Mouse (Mus musculus): ENCODE measurements around the gene Selenot. TPM values are rescaled to one million over a fixed set of nuclear protein-coding genes. Genes with fewer than 3 reads are reported as not detected.
"Not testable (repeated sequence)": the region's sequence is repeated elsewhere in the genome, so short reads cannot be mapped to it uniquely, and the experiment has no call there.

The Selenot gene
- total RNA-seq (2014; fragmentation: Nextera tagmentation) = 80.8 and 97.3 TPM in 2 replicates
- 158 and 187 TPM in 2 replicates for total RNA-seq (2017)

- peak; percentile 89 for ATAC-seq (replicated peaks; ENCODE audit: poor library complexity, severe bottlenecking)
These were observed at the start of gene Selenot for GRCm38 (mm10) chr3:58576137-58577066. Selenot (plus strand) TSS chr3:58576636.

DNA sequence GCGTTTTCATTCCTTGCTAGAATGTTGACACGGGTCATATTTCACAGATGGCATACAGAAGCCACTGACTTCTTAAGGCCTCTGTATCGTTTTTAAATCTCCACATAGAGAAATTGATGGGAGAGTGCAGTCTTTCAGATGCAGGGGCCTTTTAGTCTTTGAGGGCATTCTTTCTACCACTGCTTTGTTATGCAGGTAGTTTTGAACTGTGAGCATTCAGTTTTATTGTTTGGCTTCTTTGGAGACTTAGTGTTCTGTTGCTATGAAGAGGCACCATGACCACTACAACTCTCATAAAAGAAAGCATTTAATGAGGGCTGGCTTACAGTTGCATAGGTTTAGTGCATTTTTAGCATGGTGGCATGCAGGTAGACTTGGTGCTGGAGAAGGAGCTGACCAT is 39.9 kb upstream of the Selenot start:
- ATAC-seq (replicated peaks; ENCODE audit: poor library complexity, severe bottlenecking) = no peak

GRCm38 (mm10) chr3:58552001-58552811 is 24.2 kb upstream of the Selenot start:
- ATAC-seq (replicated peaks; ENCODE audit: poor library complexity, severe bottlenecking) = no peak

DNA sequence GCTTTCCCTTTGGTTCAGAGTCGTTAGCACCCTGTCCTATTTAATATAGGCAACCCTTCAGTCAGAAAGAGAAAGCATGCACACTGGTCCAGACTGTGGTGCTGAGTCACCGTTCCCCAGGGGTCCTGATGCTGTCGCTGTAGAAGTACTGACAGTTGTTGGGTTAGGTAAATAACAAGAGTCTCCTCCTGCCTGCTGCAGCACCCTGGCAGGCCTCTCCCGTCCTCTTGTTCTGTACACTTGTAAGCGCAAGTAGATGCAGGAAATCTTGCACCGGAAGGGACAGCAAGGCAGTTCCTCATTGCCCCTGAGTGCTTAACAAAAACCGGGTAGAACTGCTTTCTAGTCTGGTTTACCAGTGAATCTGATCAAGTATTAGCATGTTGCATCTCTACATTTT is 19.8 kb upstream of the Selenot start:
- peak; percentile 67 for ATAC-seq (replicated peaks; ENCODE audit: poor library complexity, severe bottlenecking)

GRCm38 (mm10) chr3:58559887-58560286 is 16.5 kb upstream of the Selenot start:
- peak; percentile 70 for ATAC-seq (replicated peaks; ENCODE audit: poor library complexity, severe bottlenecking)

- ATAC-seq (replicated peaks; ENCODE audit: poor library complexity, severe bottlenecking) = no peak
These were observed 15.0 kb upstream of the Selenot start for GRCm38 (mm10) chr3:58561437-58561836.

- ATAC-seq (replicated peaks; ENCODE audit: poor library complexity, severe bottlenecking) = no peak
These were observed 5.6 kb upstream of the Selenot start for GRCm38 (mm10) chr3:58570821-58571220.

DNA sequence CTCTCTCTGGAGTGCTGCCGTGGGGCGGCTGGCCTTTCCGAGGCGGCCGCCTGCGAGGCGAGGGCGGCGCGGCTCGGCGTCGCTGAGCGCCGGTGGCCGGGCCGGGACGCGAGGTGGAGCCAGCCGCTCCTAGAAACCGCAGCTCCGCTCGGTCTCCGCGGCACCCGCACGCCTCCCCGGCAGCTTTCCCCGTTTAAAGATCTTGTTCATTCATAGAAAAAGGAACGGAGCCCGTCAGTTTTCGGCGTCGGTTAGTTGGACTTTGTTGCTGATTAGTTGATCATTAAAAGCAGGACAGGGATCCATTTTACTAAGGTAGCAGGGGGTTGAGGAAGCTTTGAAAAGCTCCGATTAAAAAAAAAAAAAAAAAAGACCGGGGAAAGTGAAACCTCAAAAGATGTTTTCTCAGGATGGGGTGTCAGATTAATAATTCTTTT is 649 bp downstream of the Selenot start:
- peak; percentile 45 for ATAC-seq (replicated peaks; ENCODE audit: poor library complexity, severe bottlenecking)

GRCm38 (mm10) chr3:58577506-58578050 is 1.1 kb downstream of the Selenot start:
- ATAC-seq (replicated peaks; ENCODE audit: poor library complexity, severe bottlenecking) = peak; percentile 15; the same call in 1 of the 2 replicates

DNA sequence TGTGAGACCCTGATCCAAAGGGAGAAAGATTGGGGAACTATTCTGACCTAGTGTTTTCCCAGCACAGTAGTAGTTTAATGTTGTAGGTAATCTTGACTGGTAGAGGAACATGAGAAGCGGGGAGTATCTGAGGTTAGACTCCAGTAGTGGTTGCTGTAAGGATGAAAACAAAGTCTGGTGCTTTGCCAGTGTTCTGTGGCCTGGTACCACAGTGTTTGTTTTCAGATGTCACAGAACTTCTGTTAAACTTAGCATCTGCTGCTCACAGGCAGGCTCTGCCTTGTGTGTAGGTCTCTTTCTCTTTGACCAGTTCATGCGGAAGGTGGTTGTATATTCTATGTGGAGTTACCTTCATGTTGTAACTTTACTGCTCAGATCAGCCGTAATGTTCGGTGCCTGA is 5.1 kb downstream of the Selenot start:
- ATAC-seq (replicated peaks; ENCODE audit: poor library complexity, severe bottlenecking) = no peak

GRCm38 (mm10) chr3:58582297-58582696 is 5.9 kb downstream of the Selenot start:
- no peak for ATAC-seq (replicated peaks; ENCODE audit: poor library complexity, severe bottlenecking)

- ATAC-seq (replicated peaks; ENCODE audit: poor library complexity, severe bottlenecking) = 0 out of 2 replicates have a peak, but pooled peaks have one; percentile 37
These were observed 6.5 kb downstream of the Selenot start for GRCm38 (mm10) chr3:58582788-58583426.

DNA sequence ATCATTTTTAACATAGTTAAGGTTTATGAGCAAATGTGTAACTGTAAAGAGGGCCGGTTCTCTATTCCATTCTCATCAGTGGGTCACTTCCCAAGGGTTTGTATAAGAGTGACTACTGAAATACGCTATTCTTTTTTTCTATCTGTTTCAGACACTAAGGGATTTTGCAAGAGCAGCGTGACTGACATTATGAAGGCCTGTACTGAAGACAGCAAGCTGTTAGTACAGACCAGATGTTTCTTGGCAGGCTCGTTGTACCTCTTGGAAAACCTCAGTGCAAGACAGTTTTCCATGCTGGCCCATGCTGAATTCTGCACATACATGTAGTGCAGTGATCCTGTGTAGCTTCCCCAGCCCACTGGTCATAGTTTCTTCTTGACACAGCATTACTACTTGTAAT is 14.1 kb downstream of the Selenot start:
- not testable (repeated sequence) for ATAC-seq (replicated peaks; ENCODE audit: poor library complexity, severe bottlenecking)

GRCm38 (mm10) chr3:58592666-58593065 is 16.2 kb downstream of the Selenot start:
- not testable (repeated sequence) for ATAC-seq (replicated peaks; ENCODE audit: poor library complexity, severe bottlenecking)

GRCm38 (mm10) chr3:58593623-58594022 is 17.2 kb downstream of the Selenot start:
- no peak for ATAC-seq (replicated peaks; ENCODE audit: poor library complexity, severe bottlenecking)

DNA sequence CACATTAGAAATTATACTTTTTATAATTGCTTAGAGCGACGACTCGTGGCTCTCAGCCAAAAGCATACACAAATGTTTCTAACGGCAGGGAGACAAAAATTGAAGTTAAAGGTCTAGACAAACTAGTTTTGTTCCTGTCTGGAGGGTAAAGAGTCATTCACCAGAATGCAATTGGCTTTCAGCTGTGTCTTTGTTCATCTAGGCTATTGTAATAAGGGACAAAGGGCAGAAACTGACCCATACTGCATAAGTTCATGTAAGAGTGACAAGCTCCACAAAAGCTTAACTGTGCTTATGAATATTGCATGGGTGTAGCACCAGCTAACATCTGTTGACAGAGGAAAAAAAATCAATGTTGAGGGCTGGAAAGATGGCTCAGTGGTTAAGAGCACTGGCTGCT is 32.1 kb downstream of the Selenot start:
- ATAC-seq (replicated peaks; ENCODE audit: poor library complexity, severe bottlenecking) = no peak

DNA sequence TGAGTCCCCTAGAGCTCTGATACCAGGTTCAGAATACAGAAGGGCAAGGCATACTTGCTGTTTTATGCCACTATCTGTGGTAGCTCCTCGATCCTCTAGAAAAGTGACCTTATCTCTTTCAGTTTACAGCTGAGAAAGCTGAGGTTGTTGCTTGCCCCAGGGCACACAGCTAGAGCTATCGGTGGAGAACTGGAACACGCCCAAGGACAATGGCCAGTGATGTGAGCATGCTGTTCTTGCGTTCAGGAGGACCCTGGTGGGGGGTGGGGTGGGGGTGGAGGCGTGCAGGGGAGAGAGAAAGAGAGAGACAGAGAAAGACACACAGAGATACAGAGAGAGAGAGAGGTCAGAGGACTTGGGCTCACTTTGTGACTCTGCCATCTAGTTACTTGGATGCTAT is 33.5 kb downstream of the Selenot start:
- ATAC-seq (replicated peaks; ENCODE audit: poor library complexity, severe bottlenecking) = no peak

GRCm38 (mm10) chr3:58621066-58621465 is 44.6 kb downstream of the Selenot start:
- no peak for ATAC-seq (replicated peaks; ENCODE audit: poor library complexity, severe bottlenecking)

GRCm38 (mm10) chr3:58622665-58623394 is 46.4 kb downstream of the Selenot start:
- ATAC-seq (replicated peaks; ENCODE audit: poor library complexity, severe bottlenecking) = no peak

Data from granulocyte monocyte progenitor cell, adult 5-6 weeks (primary cell).